Mouse (Mus musculus) liver, adult (tissue): ENCODE data around the gene Zgrf1.

Experiments used
- GATA4 ChIP-seq: IDR thresholded peaks from 2 replicates; pipeline ENCODE4 v1.6.1; 2014; ENCODE audit warnings: mild to moderate bottlenecking, low read length; ENCODE audit not compliant: insufficient replicate concordance

Zgrf1 gene

DNA sequence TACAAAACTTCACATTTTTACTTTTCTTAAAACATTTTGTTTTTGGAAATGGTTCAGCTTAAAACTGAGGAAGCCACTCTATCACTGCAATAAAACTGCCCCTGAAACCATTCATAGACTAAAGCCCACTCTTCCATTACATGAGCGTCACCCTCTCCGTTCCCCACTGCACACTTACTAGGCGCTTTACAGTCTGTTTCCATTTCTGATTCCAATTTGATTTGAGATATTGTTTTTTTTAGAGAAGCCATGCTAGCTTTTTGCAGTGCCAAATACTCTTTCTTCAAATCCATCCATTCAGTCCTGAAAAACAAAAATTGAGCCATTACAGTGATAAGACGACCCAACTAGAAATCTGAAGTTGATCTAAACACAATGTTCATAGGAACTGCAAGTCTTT, 9.3 kb upstream of the Zgrf1 start:
- no peak for TF ChIP-seq GATA4

DNA sequence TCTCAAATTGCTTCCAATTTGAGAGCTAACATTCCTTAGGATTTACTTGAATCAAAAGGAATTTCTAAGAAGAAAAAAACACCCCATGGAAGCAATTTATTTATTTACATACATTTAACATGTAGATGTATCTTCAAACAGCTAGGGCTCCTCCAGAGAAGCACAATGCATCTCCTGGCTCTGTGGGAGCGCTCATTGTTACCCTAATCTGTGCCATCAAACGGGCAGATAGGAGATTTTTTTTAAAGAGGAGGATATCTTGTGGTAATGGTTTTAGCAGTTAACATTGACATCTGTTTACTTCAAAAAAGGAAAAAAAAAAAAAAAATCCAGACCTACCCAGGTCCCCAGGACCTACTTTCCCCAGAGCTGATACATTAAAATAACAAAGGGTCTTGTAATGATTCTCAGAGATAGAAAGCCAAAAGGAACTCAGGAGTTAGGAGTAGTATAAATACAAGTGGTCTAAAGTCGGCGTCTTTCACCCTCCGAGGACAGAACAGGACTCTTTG, 8.6 kb upstream of the Zgrf1 start:
- TF ChIP-seq GATA4 = no peak

DNA sequence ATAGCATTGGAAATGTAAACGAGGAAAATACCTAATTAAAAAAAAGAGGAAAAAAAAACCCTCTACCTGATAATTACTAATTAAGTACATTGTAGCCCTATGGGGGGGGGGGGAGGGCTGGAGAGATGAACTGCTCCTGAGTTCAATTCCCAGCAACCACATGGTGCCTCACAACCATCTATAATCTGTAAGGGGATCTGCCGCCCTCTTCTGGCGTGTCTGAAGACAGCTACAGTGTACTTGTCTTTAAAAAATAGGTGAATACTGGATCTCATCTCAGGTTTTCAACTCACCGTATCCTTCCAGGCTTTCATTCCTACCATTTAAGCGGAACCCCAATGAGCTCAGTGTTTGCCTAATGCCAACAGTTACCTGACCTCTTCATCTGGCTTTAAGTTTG, 5.4 kb upstream of the Zgrf1 start:
- TF ChIP-seq GATA4 = no peak

DNA sequence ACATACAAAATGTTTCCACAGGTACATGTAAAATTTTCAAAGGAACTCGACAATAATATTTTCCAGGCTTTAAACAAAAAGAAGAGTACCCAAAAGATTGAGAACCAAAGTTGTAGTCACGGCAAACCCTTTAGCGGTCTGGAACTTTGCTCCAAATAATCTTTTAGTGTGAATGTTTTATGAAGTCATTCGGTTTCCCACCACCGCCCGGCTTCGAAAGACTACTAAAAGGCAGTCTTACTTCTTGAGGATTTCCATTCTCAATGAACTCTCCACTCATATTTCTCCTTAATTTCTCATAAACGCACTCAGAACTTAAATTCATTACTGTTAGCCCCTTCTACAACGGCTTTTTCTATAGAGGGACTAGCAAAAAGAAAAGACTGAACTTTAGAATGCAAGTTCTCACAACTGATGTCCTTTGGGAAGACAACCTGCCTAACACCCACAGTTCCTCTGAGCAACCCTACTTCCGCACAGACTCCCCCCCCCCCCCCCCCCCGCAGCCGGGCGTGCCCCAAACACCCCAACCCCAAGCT, 786 bp upstream of the Zgrf1 start:
- no peak for TF ChIP-seq GATA4

DNA sequence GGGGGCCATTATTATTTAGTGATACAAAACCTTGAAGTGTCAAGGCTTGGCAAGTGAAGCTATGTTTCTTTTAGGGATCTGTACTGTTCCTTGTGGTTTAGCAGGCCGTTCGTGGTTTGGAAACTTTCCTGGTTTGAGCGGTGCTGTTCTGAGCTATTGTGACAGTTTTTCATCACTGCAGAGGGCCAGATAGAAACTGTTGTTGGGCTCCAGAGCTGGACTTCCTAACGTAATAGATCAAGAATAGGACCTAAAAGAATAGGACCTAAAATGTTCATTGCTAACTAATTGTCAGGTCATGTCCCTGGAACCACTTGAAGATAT, 393 bp downstream of the Zgrf1 start:
- TF ChIP-seq GATA4 = no peak

DNA sequence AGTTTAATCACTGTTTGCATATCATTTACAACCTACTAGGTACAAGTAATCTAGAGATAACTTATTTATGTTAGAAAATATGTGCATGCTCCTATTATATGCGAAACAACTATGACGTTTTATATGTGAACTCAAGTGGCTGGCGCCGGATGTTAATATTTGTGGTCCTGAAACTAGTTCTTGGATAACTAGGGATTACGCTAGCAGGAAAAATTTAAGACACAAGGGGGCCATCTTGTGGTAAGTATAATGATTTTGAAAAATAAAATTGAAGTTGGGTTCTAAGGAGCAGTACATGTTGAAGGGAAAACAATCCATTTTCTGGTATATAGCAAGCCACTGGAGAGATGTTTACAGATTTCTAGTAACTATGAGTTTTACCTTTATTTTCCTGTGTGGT, 1.4 kb downstream of the Zgrf1 start:
- no peak for TF ChIP-seq GATA4

DNA sequence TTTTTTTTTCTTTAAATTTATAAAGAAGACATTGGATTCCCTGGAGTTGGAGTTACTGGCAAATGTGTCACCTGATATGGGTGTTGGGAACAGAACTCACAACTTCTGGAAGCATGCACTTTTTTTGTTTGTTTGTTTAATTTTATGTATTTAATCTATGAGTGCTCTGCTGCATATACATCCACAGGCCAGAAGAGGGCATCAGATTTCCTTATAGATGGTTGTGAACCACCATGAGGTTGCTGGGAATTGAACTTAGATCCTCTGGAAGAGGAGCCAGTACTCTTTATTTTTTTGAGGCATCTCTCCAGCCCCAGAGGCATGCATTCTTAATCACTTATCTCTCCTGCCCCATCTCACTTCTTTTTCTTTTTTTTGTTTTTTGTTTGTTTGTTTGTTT, 4.9 kb downstream of the Zgrf1 start:
- no peak for TF ChIP-seq GATA4

DNA sequence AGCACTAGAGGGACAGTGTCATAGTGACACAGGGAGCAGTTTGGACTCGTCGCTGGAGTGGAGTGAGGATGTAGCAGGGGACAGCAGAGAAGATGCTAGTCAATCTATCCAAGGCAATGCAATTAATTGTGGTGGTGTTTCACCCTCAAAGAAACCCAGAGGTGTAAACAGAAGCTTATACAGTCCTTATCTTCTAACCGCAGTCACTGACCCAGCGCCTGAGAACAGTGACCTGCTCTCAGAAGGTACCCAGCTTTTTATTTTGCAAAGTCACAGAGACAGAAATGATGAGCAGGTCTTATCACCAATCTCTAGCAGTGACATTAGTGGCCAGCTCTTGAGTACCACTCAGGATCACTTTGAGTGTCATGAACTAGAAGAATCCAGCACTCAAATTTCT, 9.7 kb downstream of the Zgrf1 start:
- no peak for TF ChIP-seq GATA4

DNA sequence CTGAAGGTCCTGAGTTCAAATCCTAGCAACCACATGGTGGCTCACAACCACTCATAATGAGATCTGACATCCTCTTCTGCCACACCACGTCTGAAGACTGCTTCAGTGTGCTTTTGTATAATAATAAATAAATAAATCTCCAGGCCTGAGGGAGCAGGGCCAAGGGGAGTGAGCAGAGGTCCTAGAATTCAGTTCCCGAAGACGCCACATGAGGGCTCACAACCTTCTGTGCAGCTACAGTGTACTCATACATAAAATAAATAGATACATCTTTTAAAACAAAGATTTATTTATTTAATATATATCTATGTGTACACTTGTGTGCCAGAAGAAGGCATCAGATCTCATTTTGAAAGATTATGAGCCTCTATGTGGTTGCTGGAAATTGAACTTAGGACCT, 11.8 kb downstream of the Zgrf1 start:
- no peak for TF ChIP-seq GATA4

DNA sequence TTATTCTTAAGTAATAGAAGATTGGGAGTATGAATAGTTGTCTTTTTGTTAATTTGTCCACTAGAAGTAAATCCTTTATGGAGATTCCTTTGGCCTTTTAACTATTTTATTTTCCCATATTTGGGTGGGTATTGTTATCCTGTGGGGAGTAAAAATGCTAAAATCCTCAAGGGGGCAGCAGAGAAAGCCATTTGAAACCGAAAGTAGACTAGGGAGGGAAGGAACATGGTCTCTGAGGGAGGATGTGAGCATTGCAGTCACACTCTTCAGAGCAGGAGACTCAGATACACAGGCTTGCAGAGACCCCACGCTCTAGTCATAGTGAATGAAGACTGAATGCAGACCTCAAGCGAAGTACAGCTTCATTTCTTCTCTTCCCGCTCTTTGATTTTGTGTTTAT, 19.3 kb downstream of the Zgrf1 start:
- TF ChIP-seq GATA4 = no peak

DNA sequence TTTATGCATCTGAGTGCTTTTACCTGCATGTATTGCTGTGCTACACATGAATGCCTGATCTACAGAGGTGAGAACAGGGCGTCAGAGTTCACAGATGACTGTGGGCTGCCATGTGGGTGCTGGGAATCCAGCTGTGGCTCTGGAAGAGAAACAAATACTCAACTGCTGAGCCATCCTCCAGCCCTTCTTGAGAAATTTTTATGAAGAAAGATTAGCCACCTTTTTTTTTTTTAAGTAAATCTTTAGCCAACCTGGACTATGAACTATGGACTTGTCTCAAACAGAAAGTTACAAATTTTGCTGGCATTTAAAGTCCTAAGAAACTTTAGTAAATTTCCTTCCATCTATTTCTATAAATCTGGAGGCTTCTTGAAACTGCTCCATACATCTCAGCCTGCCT, 43.8 kb downstream of the Zgrf1 start:
- no peak for TF ChIP-seq GATA4

DNA sequence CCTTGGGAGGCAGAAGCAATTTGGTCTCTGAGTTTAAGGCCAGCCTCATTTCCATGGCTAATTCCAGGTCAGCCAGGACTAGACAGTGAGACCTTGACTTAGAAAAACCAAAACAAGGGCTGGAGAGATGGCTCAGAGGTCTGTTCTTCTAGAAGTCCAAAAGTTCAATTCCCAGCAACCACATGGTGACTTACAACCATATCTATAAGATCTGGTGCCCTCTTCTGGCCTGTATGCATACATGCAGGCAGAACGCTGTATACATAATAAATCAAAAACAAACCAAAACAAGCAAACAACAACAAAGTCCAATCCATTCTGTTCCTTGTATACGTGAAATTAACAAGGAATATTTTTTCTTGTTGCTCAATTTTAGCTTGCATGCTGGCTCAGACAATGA, 54.8 kb downstream of the Zgrf1 start:
- TF ChIP-seq GATA4 = no peak

DNA sequence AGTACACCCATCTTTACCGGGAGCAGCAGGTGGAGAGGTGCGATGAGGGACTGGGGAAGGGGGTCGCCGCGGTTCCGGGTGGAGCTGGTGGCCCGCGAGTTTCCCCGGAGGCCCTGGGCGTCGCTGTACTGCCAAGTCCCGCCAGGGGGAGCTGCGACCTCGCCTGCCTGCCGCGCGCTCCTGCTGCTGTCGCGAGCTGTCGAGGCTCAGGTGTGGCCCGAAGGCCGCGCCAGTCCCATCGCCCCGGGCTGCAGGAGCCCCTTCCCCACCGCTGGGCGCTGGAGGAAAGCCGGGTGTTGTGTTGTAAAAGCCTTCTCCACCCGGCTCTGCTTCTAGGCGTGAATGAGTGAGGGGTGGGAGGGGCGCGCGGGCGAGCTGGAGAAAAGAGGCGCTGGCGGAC, 72.0 kb downstream of the Zgrf1 start:
- no peak for TF ChIP-seq GATA4

DNA sequence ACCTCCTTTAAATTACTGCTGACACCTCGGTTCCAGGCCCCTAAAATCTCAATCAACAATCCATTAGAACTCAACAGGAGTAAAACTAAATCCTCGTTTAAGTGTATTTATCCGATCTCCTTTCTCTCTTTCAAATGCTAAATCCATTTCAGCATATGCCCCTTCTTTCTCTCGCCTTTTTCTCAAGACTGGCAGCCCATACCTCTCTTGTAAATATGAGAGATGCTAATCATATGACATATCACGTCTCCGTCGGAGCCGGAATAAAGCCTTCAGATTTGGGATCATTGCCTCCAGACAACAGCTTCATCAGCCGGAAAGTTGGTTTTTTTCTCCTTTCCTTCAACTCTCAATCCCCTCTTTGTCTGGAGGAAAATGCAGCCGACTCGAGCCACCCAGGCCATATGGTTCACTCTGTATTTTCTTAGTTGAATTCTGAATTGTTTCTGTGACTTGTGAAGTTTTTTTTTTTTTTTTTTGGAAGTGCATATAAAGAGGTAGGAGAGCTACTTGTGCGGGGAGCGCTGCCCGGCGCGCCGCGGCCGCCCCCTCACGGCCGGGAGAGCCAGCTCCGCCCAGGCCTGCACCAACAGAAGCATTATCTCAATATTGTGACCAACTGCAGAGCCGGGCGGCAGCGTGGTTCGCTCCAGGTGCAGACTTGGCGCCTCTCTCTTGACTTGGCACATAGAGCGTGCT, 72.6 kb downstream of the Zgrf1 start:
- no peak for TF ChIP-seq GATA4

DNA sequence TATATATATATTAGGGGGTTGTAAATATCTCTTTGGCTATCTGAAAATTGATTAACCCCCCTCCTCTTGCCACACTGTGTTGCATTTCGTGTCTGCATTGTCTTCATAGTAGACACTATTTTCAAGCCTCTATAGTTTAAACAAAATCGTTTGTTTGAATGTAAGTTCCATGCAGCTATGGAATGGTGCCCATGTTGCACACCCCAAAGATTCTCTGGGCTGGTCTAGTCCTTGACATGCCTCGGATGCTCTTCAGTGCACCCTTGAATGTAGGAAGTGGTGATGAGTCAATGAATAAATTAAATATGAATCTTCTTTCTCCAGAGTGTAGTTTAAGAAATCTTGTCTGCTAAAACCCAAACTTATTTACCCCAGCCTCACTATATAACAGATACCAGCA, 73.2 kb downstream of the Zgrf1 start:
- no peak for TF ChIP-seq GATA4

DNA sequence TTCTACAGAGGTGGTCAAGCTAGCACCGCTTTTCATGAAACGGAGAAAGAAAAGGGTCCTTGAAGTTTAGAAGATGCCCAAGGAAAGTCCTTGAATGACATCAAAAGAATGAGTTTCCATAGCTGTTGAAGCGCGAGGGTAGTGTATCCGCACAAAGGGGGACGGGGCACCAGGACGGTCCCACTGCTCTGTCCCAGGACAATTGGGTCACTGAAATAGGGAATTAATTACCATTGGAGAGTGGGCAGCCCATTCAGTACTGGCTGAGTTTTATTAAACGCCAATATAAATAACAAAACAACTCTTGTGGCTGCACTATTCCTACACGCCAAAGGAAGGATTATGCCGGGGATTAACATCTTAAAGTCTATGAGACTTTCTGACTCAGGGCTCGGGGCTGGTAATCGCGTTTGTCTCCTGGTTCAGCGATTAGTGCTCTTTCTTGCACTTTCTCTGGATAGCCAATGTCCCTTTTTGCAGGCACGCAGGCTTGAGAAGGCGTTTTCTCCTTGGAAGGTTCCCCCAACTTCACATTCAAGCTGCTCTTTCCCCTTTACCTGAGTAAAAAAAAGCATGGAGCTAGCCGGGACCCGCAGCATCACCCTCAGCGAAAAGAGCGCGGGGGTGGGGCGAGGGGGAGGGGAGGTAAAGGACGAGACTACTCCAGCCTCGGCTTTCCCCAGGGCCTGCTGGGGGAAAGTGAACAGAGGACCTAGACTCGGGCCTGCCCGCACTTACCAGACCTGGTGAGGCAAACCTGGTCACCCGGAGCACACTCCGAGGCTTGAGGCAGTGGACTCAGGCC, 74.1 kb downstream of the Zgrf1 start:
- TF ChIP-seq GATA4 = no peak

DNA sequence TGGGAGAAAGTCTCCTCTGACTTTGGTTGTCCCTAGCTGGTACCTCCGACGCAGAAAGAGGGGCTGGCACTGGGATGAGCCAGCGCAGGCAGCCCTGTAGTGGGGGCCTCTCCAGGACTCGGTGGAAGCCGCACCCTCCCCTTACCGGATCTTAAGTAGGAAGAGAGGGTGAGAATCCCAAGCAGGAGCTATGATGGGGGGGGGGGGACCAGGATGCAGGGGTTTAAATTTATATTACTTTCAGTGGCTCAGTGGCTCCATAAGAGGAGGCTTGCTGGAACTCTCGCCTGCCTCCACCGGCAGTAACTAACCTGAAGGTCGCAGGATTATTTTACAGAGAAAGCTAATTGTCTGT, 74.6 kb downstream of the Zgrf1 start:
- TF ChIP-seq GATA4 = no peak
